Mouse (Mus musculus): ENCODE measurements around the gene Gpr6.
A peak's percentile ranks its signal among the peaks of the same experiment; 100 is the strongest.

Gpr6 gene

GRCm38 (mm10) chr10:41072116-41072515, at the start of gene Gpr6:
TSS of gene Gpr6 (minus strand) at chr10:41072285.
- peak; percentile 57 to 65 for DNase-seq (ENCODE audit: low spot score in 2 of 2)

- no peak for DNase-seq (ENCODE audit: low spot score in 2 of 2)
Measured at GRCm38 (mm10) chr10:41100060-41100459, 28.0 kb upstream of the Gpr6 start.

- DNase-seq (ENCODE audit: low spot score in 2 of 2), result no peak
Measured at GRCm38 (mm10) chr10:41098137-41098536, 26.1 kb upstream of the Gpr6 start.

GRCm38 (mm10) chr10:41088852-41089251, 16.8 kb upstream of the Gpr6 start:
- DNase-seq (ENCODE audit: low spot score in 2 of 2), result no peak

- DNase-seq (ENCODE audit: low spot score in 2 of 2), result no peak
Measured at GRCm38 (mm10) chr10:41071696-41072095, 389 bp downstream of the Gpr6 start.

GRCm38 (mm10) chr10:41070693-41071651, 1.1 kb downstream of the Gpr6 start:
- DNase-seq (ENCODE audit: low spot score in 2 of 2), result peak; percentile 64 to 78

- DNase-seq (ENCODE audit: low spot score in 2 of 2), result no peak
Measured at GRCm38 (mm10) chr10:41060250-41060831, 11.7 kb downstream of the Gpr6 start.

- DNase-seq (ENCODE audit: low spot score in 2 of 2), result no peak
Measured at GRCm38 (mm10) chr10:41055581-41055980, 16.5 kb downstream of the Gpr6 start.

GRCm38 (mm10) chr10:41054005-41054404, 18.1 kb downstream of the Gpr6 start:
- DNase-seq (ENCODE audit: low spot score in 2 of 2), result no peak

GRCm38 (mm10) chr10:41042272-41042671, 29.8 kb downstream of the Gpr6 start:
- DNase-seq (ENCODE audit: low spot score in 2 of 2), result no peak

- no peak for DNase-seq (ENCODE audit: low spot score in 2 of 2)
Measured at GRCm38 (mm10) chr10:41041478-41041877, 30.6 kb downstream of the Gpr6 start.

- no peak for DNase-seq (ENCODE audit: low spot score in 2 of 2)
Measured at GRCm38 (mm10) chr10:41040530-41041085, 31.5 kb downstream of the Gpr6 start.

- DNase-seq (ENCODE audit: low spot score in 2 of 2), result no peak
Measured at GRCm38 (mm10) chr10:41038476-41038875, 33.6 kb downstream of the Gpr6 start.

- peak; percentile 49 to 58 for DNase-seq (ENCODE audit: low spot score in 2 of 2)
Measured at GRCm38 (mm10) chr10:41037722-41038121, 34.4 kb downstream of the Gpr6 start.

GRCm38 (mm10) chr10:41032811-41033210, 39.3 kb downstream of the Gpr6 start:
- no peak for DNase-seq (ENCODE audit: low spot score in 2 of 2)

GRCm38 (mm10) chr10:41024860-41025259, 47.2 kb downstream of the Gpr6 start:
- DNase-seq (ENCODE audit: low spot score in 2 of 2), result no peak

GRCm38 (mm10) chr10:41024406-41024805, 47.7 kb downstream of the Gpr6 start:
- DNase-seq (ENCODE audit: low spot score in 2 of 2), result no peak

GRCm38 (mm10) chr10:41022226-41022625, 49.9 kb downstream of the Gpr6 start:
- DNase-seq (ENCODE audit: low spot score in 2 of 2), result no peak

All from right cerebral cortex, adult 2 months (tissue).